Mouse (Mus musculus) CH12.LX (cell line): ENCODE results near the gene Gnas. TPM values are rescaled to one million over a fixed set of nuclear protein-coding genes. Genes with fewer than 3 reads are reported as not detected.

ENCODE experiments used
- DNase-seq: peaks from one replicate; pipeline ENCODE4 v3.0.0-alpha.2; 2013; ENCODE audit errors: extremely low read depth
- H3K27ac ChIP-seq: 2 replicates; pipeline ENCODE4 v1.5.1; 2012; ENCODE audit warnings: low read depth, mild to moderate bottlenecking, control low read depth, moderate library complexity; ENCODE audit not compliant: insufficient read depth
- H3K27me3 ChIP-seq: replicated peaks from 2 replicates; pipeline ENCODE3; 2012; ENCODE audit warnings: inconsistent platforms
- H3K36me3 ChIP-seq, 2 experiments: replicated peaks in 1 of 2; 2 replicates each; pipeline versions ENCODE3 to v1.6.1; 2012; ENCODE audit warnings: inconsistent platforms in 1 of 2, low read length in 1 of 2, mild to moderate bottlenecking in 1 of 2, mixed read lengths in 1 of 2, moderate library complexity in 1 of 2; ENCODE audit not compliant: control insufficient read depth in 1 of 2, insufficient read depth in 1 of 2
- H3K4me1 ChIP-seq, 2 experiments: 2 replicates each; pipeline ENCODE4 v1.6.1; 2012; ENCODE audit warnings: inconsistent platforms in 1 of 2, moderate library complexity in 1 of 2; ENCODE audit not compliant: insufficient read depth in 2 of 2, control insufficient read depth in 1 of 2
- H3K4me2 ChIP-seq: 2 replicates; pipeline ENCODE4 v1.6.1; 2012; ENCODE audit warnings: low read depth, mild to moderate bottlenecking, control low read depth; ENCODE audit not compliant: poor library complexity, insufficient read depth, severe bottlenecking
- H3K4me3 ChIP-seq, 3 experiments: fragments of 150-350 bp in 1 of 3; sonication (generic) in 1 of 3; replicated peaks in 1 of 3; 2 replicates each; pipeline versions ENCODE3 to v1.5.1; 2011 to 2012; ENCODE audit warnings: low read depth in 2 of 3, low read length in 2 of 3, mild to moderate bottlenecking in 2 of 3, moderate library complexity in 2 of 3, control low read depth in 1 of 3, improper control_type of control experiment in 1 of 3, inconsistent platforms in 1 of 3, mixed read lengths in 1 of 3; ENCODE audit not compliant: poor library complexity in 1 of 3
- H3K79me2 ChIP-seq: replicated peaks from 2 replicates; pipeline ENCODE4 v1.6.1; 2012; ENCODE audit warnings: mild to moderate bottlenecking, moderate library complexity; ENCODE audit not compliant: control insufficient read depth, poor library complexity, insufficient read depth, severe bottlenecking; ENCODE audit errors: extremely low read depth
- H3K9ac ChIP-seq: 2 replicates; pipeline ENCODE4 v1.6.1; 2012; ENCODE audit warnings: low read depth, mild to moderate bottlenecking, control low read depth, moderate library complexity; ENCODE audit not compliant: insufficient read depth
- H3K9me3 ChIP-seq: replicated peaks from 2 replicates; pipeline ENCODE3; 2012; ENCODE audit warnings: low read length, inconsistent platforms, mixed read lengths
- CHD2 ChIP-seq: IDR thresholded peaks from 2 replicates; pipeline ENCODE4 v1.6.1; 2011; ENCODE audit warnings: low read length, improper control_type of control experiment
- CTCF ChIP-seq, 2 experiments: IDR thresholded peaks in 1 of 2; conservative IDR thresholded peaks in 1 of 2; 2 replicates each; pipeline ENCODE4 v1.5.1; 2011 to 2012; ENCODE audit warnings: low read depth in 2 of 2, low read length in 2 of 2, improper control_type of control experiment in 1 of 2, inconsistent platforms in 1 of 2, mild to moderate bottlenecking in 1 of 2, moderate library complexity in 1 of 2
- E2F4 ChIP-seq: IDR thresholded peaks from 2 replicates; pipeline ENCODE4 v1.6.1; 2011; ENCODE audit warnings: low read depth, low read length, improper control_type of control experiment; ENCODE audit not compliant: insufficient replicate concordance
- ELF1 ChIP-seq: IDR thresholded peaks from 2 replicates; pipeline ENCODE4 v1.6.1; 2014; ENCODE audit warnings: low read depth, mild to moderate bottlenecking, inconsistent platforms, low read length, improper control_type of control experiment
- GABPA ChIP-seq: IDR thresholded peaks from 2 replicates; pipeline ENCODE4 v1.6.1; 2012; ENCODE audit warnings: low read depth, low read length, improper control_type of control experiment, inconsistent platforms; ENCODE audit not compliant: insufficient replicate concordance
- JUN ChIP-seq: IDR thresholded peaks from 2 replicates; pipeline ENCODE4 v1.6.1; 2011; ENCODE audit warnings: low read depth, mild to moderate bottlenecking, low read length, improper control_type of control experiment, moderate library complexity; ENCODE audit not compliant: insufficient read depth
- MAFK ChIP-seq: IDR thresholded peaks from 2 replicates; pipeline ENCODE4 v1.6.1; 2011; ENCODE audit warnings: low read length, improper control_type of control experiment; ENCODE audit not compliant: insufficient replicate concordance
- MAX ChIP-seq: IDR thresholded peaks from 2 replicates; pipeline ENCODE4 v1.6.1; 2011; ENCODE audit warnings: low read length, improper control_type of control experiment
- MAZ ChIP-seq: IDR thresholded peaks from 2 replicates; pipeline ENCODE4 v1.6.1; 2012; ENCODE audit warnings: low read depth, mild to moderate bottlenecking, inconsistent platforms, low read length, improper control_type of control experiment, moderate library complexity
- MEF2A ChIP-seq: IDR thresholded peaks from 2 replicates; pipeline ENCODE4 v1.6.1; 2014; ENCODE audit warnings: low read depth, mild to moderate bottlenecking, inconsistent platforms, low read length, improper control_type of control experiment, borderline replicate concordance
- MXI1 ChIP-seq: IDR thresholded peaks from 2 replicates; pipeline ENCODE4 v1.6.1; 2011; ENCODE audit warnings: mild to moderate bottlenecking, low read depth, low read length, improper control_type of control experiment
- MYC ChIP-seq: IDR thresholded peaks from 2 replicates; pipeline ENCODE4 v1.6.1; 2011; ENCODE audit warnings: low read depth, mild to moderate bottlenecking, improper control_type of control experiment, low read length
- NELFE ChIP-seq: IDR thresholded peaks from 2 replicates; pipeline ENCODE4 v1.6.1; 2011; ENCODE audit warnings: low read depth, low read length, improper control_type of control experiment
- NRF1 ChIP-seq: IDR thresholded peaks from 2 replicates; pipeline ENCODE4 v1.6.1; 2014; ENCODE audit warnings: low read depth, mild to moderate bottlenecking, inconsistent platforms, low read length, improper control_type of control experiment, moderate library complexity
- PAX5 ChIP-seq: IDR thresholded peaks from 2 replicates; pipeline ENCODE4 v1.6.1; 2012; ENCODE audit warnings: low read length, inconsistent platforms, mixed read lengths
- POLR2AphosphoS2 ChIP-seq: IDR thresholded peaks from 2 replicates; pipeline ENCODE4 v1.6.1; 2011; ENCODE audit warnings: low read depth, low read length, improper control_type of control experiment
- RCOR1 ChIP-seq: conservative IDR thresholded peaks from 2 replicates; pipeline ENCODE4 v1.6.1; 2012; ENCODE audit warnings: low read depth, mild to moderate bottlenecking, inconsistent platforms, low read length, improper control_type of control experiment
- SMC3 ChIP-seq: IDR thresholded peaks from 2 replicates; pipeline ENCODE4 v1.6.1; 2011; ENCODE audit warnings: low read depth, low read length, improper control_type of control experiment
- TCF12 ChIP-seq: IDR thresholded peaks from 2 replicates; pipeline ENCODE4 v1.6.1; 2014; ENCODE audit warnings: low read depth, mild to moderate bottlenecking, inconsistent platforms, low read length, improper control_type of control experiment
- UBTF ChIP-seq: IDR thresholded peaks from 2 replicates; pipeline ENCODE4 v1.6.1; 2012; ENCODE audit warnings: low read depth, mild to moderate bottlenecking, inconsistent platforms, low read length, improper control_type of control experiment, moderate library complexity
- dilution Hi-C: fragments of 300-500 bp; cut with MboI; formaldehyde crosslinking; loops from 2 replicates; pipeline ENCODE4 v1.14.3; 2020; ENCODE audit warnings: low sequenced_read_pairs; ENCODE audit not compliant: extremely low pct_unique_long_range_greater_than_20kb, extremely low pct_ligation_motif_present
- in situ Hi-C: fragments of 300-500 bp; cut with MboI; formaldehyde crosslinking; loops from 3 replicates; pipeline ENCODE4 v1.14.3; 2019; ENCODE audit warnings: low sequenced_read_pairs, low pct_ligation_motif_present, low pct_unique_long_range_greater_than_20kb, mixed read lengths
- polyA plus RNA-seq: library from polyadenylated mRNA; unstranded; fragments of >175 nt; gene quantifications from 2 replicates; pipeline ENCODE4 v1.2.1, GENCODE M21; 2012; ENCODE audit warnings: low read depth; ENCODE audit not compliant: insufficient read length
- total RNA-seq, 2 experiments: library from RNA; depleted of rRNA; stranded (reverse); fragments of 300-350 nt in 1 of 2; fragments of >200 nt in 1 of 2; gene quantifications; 2 replicates each; pipeline ENCODE4 v1.2.3; 2012 to 2014

Gnas gene
- total and polyA plus RNA-seq, 3 experiments, result 369 to 502 (median 452) TPM

DNA sequence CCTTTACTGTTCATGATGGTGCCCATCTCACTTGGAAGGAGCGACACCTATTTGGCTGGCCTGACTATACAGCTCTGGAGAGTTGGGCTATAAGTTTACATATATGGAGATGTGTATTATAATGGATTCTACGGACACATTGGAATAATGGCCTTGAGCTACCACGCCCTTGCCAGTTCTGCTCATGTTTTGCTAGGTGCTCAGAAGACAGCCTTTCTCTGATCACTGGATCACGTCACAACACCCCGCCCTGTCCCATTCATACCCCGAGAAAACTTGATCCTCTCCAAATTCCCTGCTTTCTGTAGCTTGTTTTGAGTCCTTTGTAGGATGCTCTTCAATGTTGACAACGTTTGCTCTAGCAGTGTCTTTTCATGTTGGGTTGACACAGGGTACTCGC is 19.9 kb upstream of the Gnas start:
- H3K9ac ChIP-seq, result no peak overlapping the region
- DNase-seq, result no peak
- in situ Hi-C loops, result no loop called here
- dilution Hi-C loops, result no loop called here
- peaks cover 19% of the 10 kb centered on the region for H3K27me3 ChIP-seq
- no peaks in the 10 kb centered on the region for H3K4me1 ChIP-seq
- TF ChIP-seq UBTF (no peak), CHD2 (no peak), MEF2A (no peak), CTCF (conservative IDR thresholded peaks at IDR 0.05 in 1 of 2, IDR thresholded peaks at IDR 0.05 in 1 of 2; ENCODE audit: low read depth in 2 of 2, low read length in 2 of 2) (no peak), NELFE (no peak), PAX5 (no peak), JUN (no peak), MAFK (no peak), MAX (no peak)
- no peaks in the 10 kb centered on the region for H3K79me2 ChIP-seq
- H3K4me3 ChIP-seq, result no peak overlapping the region
- no peak overlapping the region for H3K4me2 ChIP-seq
- H3K9me3 ChIP-seq, result no peaks in the 10 kb centered on the region
- peaks cover 10 to 46% of the 10 kb centered on the region in 2 experiments for H3K36me3 ChIP-seq
- no peak overlapping the region for H3K27ac ChIP-seq

DNA sequence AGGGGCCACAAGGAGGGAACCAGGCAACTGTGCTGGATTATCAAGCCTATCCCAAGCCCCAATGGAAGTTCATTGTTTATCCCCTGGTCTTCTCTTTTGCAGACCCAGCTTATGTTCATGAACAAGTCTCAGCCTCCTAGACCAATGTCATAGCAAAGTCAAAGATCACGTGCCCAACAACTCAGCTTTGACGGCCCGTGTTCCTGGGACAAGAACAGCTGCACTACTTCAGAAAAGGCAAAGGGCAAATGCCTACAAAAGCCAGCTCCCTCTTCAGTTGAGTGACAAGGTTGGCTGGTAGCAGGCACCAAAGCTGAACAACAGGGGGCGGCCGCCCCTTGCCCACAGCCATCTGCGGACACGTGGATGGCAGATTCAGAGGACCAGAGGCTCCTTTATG is 13.7 kb upstream of the Gnas start:
- no peaks in the 10 kb centered on the region for H3K4me1 ChIP-seq
- in situ Hi-C loops, result no loop called here
- no peak overlapping the region for H3K9ac ChIP-seq
- H3K27me3 ChIP-seq, result peaks cover 2% of the 10 kb centered on the region
- no peaks in the 10 kb centered on the region for H3K79me2 ChIP-seq
- no peak overlapping the region for H3K4me3 ChIP-seq
- dilution Hi-C loops, result no loop called here
- no peaks in the 10 kb centered on the region for H3K9me3 ChIP-seq
- H3K36me3 ChIP-seq, result peaks cover 21 to 94% of the 10 kb centered on the region in 2 experiments
- TF ChIP-seq TCF12, result no peak
- no peak; a peak in 1 of 4 replicates for TF ChIP-seq CTCF (conservative IDR thresholded peaks at IDR 0.05 in 1 of 2, IDR thresholded peaks at IDR 0.05 in 1 of 2; ENCODE audit: low read depth in 2 of 2, low read length in 2 of 2)
- TF ChIP-seq RCOR1, result no peak
- TF ChIP-seq E2F4, result no peak
- TF ChIP-seq MEF2A, result no peak
- TF ChIP-seq POLR2AphosphoS2, result no peak
- no peak for TF ChIP-seq GABPA
- TF ChIP-seq MYC, result no peak
- no peak for TF ChIP-seq MAZ
- TF ChIP-seq ELF1, result no peak
- no peak for TF ChIP-seq CHD2
- TF ChIP-seq MXI1, result no peak
- no peak for TF ChIP-seq NRF1
- TF ChIP-seq SMC3, result no peak
- H3K27ac ChIP-seq, result no peak overlapping the region
- no peak overlapping the region for H3K4me2 ChIP-seq
- no peak for DNase-seq
